In the genomic region with DNA sequence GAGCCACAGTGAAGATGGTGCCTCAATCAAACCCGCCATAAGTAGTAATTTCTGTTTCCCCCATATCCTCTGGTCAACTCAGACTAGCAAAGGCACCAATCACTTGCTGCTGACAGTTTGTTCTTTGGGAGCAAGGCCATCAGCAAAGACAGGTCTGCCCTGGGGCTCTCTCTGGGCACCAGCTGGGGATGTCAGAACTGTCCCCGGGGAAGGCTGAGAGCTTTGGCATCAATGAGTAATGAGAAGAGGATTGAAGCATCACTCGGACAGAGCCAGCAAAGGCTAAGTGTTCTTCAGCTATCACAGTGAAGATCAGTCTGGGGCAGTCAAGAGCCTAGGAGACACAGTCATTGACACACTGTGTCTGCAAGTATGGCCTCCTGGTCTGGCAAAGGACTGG, we compare ENCODE assay signal across 31 mouse cellular contexts. TPM values are rescaled to one million over a fixed set of nuclear protein-coding genes. Genes with fewer than 3 reads are reported as not detected.
DNase-seq lines count a peak whose midpoint lies in the region; ATAC-seq and TF ChIP-seq lines count a peak whose summit lies in the region.
"Had no signal": no experiment of that assay in that cellular context is flagged by ENCODE, and none has a peak within 500 bp of the region (broad histone marks: within the 10 kb centered on the region; RNA-seq: fewer than 3 reads in every experiment).

No protein-coding gene starts in this region.

- no peak overlapping the region for H3K9ac ChIP-seq in hindbrain, postnatal 0 days (replicated peaks; ENCODE audit: low read length)
- H3K9ac ChIP-seq in neural tube, embryonic 13.5 days: no peak overlapping the region
- H3K9ac ChIP-seq: embryonic facial prominence, embryonic 13.5 days; forebrain, embryonic 15.5 days; heart, embryonic 12.5 days; limb, embryonic 15.5 days; liver, embryonic 13.5 days had no signal

- no peak overlapping the region for H3K4me3 ChIP-seq in hindbrain, embryonic 10.5 days
- H3K4me3 ChIP-seq in hindbrain, postnatal 0 days (ENCODE audit: low read length): no peak overlapping the region
- no peak overlapping the region for H3K4me3 ChIP-seq in neural tube, embryonic 13.5 days
- H3K4me3 ChIP-seq in embryonic facial prominence, embryonic 10.5 days: no peak overlapping the region
- H3K4me3 ChIP-seq: embryonic facial prominence, embryonic 13.5 days; forebrain, embryonic 10.5 days; forebrain, embryonic 15.5 days; heart, adult 2 months; heart, embryonic 12.5 days; limb, embryonic 10.5 days; limb, embryonic 15.5 days; liver, embryonic 13.5 days had no signal

- H3K4me2 ChIP-seq in hindbrain, postnatal 0 days (ENCODE audit: low read depth, low read length): no peak overlapping the region
- no peak overlapping the region for H3K4me2 ChIP-seq in neural tube, embryonic 13.5 days
- H3K4me2 ChIP-seq: embryonic facial prominence, embryonic 13.5 days; forebrain, embryonic 15.5 days; heart, embryonic 12.5 days; limb, embryonic 15.5 days; liver, embryonic 13.5 days had no signal

- no peak overlapping the region for H3K27ac ChIP-seq in hindbrain, embryonic 10.5 days
- no peak overlapping the region for H3K27ac ChIP-seq in hindbrain, postnatal 0 days
- peak overlapping the region; percentile 43; the same call in 1 of the 2 replicates for H3K27ac ChIP-seq in neural tube, embryonic 13.5 days (replicated peaks)
- no peak overlapping the region for H3K27ac ChIP-seq in embryonic facial prominence, embryonic 10.5 days (replicated peaks)
- H3K27ac ChIP-seq: embryonic facial prominence, embryonic 13.5 days; forebrain, embryonic 10.5 days; forebrain, embryonic 15.5 days; heart, adult 2 months; limb, embryonic 10.5 days; limb, embryonic 15.5 days; liver, embryonic 13.5 days; stomach, postnatal 0 days had no signal

- WGBS in hindbrain, embryonic 10.5 days: 83% methylated on average over 3 of the region's 3 CpGs
- WGBS in hindbrain, postnatal 0 days: 70% methylated on average over 3 of the region's 3 CpGs
- WGBS in neural tube, embryonic 13.5 days: 49% methylated on average over 3 of the region's 3 CpGs
- 77% methylated on average over 3 of the region's 3 CpGs for WGBS in embryonic facial prominence, embryonic 10.5 days

- peak; percentile 21 for DNase-seq in adrenal gland, postnatal 10 days
- DNase-seq in adrenal gland, adult 18-20 months (ENCODE audit: low spot score in 2 of 2): no peak
- DNase-seq in hindbrain, embryonic 10.5 days (ENCODE audit: low spot score): peak; percentile 27
- DNase-seq in hindbrain, postnatal 0 days (ENCODE audit: low spot score): no peak
- no peak for DNase-seq in neural tube, embryonic 10.5 days (ENCODE audit: extremely low spot score, low spot score)
- no peak for DNase-seq in embryonic facial prominence, embryonic 10.5 days (ENCODE audit: low spot score)
- DNase-seq: cerebellum, adult 18-20 months; cerebellum, postnatal 25 days; embryo, embryonic 11 days; heart, adult 2 months; heart, postnatal 4 days; kidney, adult 9 months; kidney, postnatal 10 days; layer of hippocampus, postnatal 36 days; liver, embryonic 13.5 days; lung, adult 18-20 months; lung, postnatal 4 days; right cerebral cortex, adult 18-20 months; thymus, adult 2 months; thymus, postnatal 4 days had no signal

- no peaks in the 10 kb centered on the region for H3K36me3 ChIP-seq in hindbrain, embryonic 10.5 days
- no peaks in the 10 kb centered on the region for H3K36me3 ChIP-seq in hindbrain, postnatal 0 days (ENCODE audit: insufficient read depth, low read length)
- H3K36me3 ChIP-seq in neural tube, embryonic 13.5 days: no peaks in the 10 kb centered on the region
- no peaks in the 10 kb centered on the region for H3K36me3 ChIP-seq in embryonic facial prominence, embryonic 10.5 days (replicated peaks)
- H3K36me3 ChIP-seq: embryonic facial prominence, embryonic 13.5 days; forebrain, embryonic 10.5 days; forebrain, embryonic 15.5 days; heart, embryonic 12.5 days; limb, embryonic 10.5 days; limb, embryonic 15.5 days; liver, embryonic 13.5 days had no signal

- no peak for ATAC-seq in hindbrain, postnatal 0 days
- ATAC-seq in neural tube, embryonic 13.5 days (ENCODE audit: low read depth): no peak
- ATAC-seq: forebrain, embryonic 15.5 days; intestine, postnatal 0 days; lung, postnatal 0 days; midbrain, embryonic 16.5 days had no signal

- TF ChIP-seq CTCF in hindbrain, postnatal 0 days (IDR thresholded peaks at IDR 0.05; ENCODE audit: low read depth): no peak

- H3K27me3 ChIP-seq in hindbrain, embryonic 10.5 days (ENCODE audit: insufficient read depth, poor library complexity, severe bottlenecking): no peaks in the 10 kb centered on the region
- no peaks in the 10 kb centered on the region for H3K27me3 ChIP-seq in hindbrain, postnatal 0 days (ENCODE audit: insufficient read depth, low read length)
- no peaks in the 10 kb centered on the region for H3K27me3 ChIP-seq in neural tube, embryonic 13.5 days
- H3K27me3 ChIP-seq in embryonic facial prominence, embryonic 10.5 days (replicated peaks; ENCODE audit: low read depth, poor library complexity, severe bottlenecking): no peaks in the 10 kb centered on the region
- H3K27me3 ChIP-seq: embryonic facial prominence, embryonic 13.5 days; forebrain, embryonic 15.5 days; heart, embryonic 12.5 days; limb, embryonic 15.5 days; liver, embryonic 13.5 days had no signal

- H3K9me3 ChIP-seq in hindbrain, embryonic 10.5 days: no peaks in the 10 kb centered on the region
- H3K9me3 ChIP-seq in hindbrain, postnatal 0 days (ENCODE audit: low read length): no peaks in the 10 kb centered on the region
- no peaks in the 10 kb centered on the region for H3K9me3 ChIP-seq in neural tube, embryonic 13.5 days
- no peaks in the 10 kb centered on the region for H3K9me3 ChIP-seq in embryonic facial prominence, embryonic 10.5 days
- H3K9me3 ChIP-seq: embryonic facial prominence, embryonic 13.5 days; forebrain, embryonic 10.5 days; forebrain, embryonic 15.5 days; limb, embryonic 10.5 days; limb, embryonic 15.5 days; liver, embryonic 13.5 days had no signal

- peaks cover 10% of the 10 kb centered on the region for H3K4me1 ChIP-seq in hindbrain, embryonic 10.5 days (replicated peaks)
- H3K4me1 ChIP-seq in hindbrain, postnatal 0 days (ENCODE audit: insufficient read depth, low read length): no peaks in the 10 kb centered on the region
- H3K4me1 ChIP-seq in neural tube, embryonic 13.5 days (replicated peaks): peaks cover 25% of the 10 kb centered on the region
- H3K4me1 ChIP-seq in embryonic facial prominence, embryonic 10.5 days: peaks cover 18% of the 10 kb centered on the region
- H3K4me1 ChIP-seq: liver, embryonic 13.5 days had no signal

RNA-seq across cellular contexts. Expression of gene Hip1, which starts 46.0 kb away (rescaled TPM):
- 10 to 100 TPM; 33.7 to 39.3 TPM for total RNA-seq in adrenal gland, postnatal 10 days (2021)
- total RNA-seq in adrenal gland, adult 18-20 months (2021): 10 to 100 TPM; 19.7 to 24.4 TPM
- 51.3 and 65.6 TPM in 2 replicates for polyA plus RNA-seq in hindbrain, embryonic 10.5 days (2016; fragmentation: Nextera tagmentation; extraction: Ambion mirVana)
- 103 and 110 TPM in 2 replicates for total RNA-seq in hindbrain, postnatal 0 days (2014; rRNA removed)
- polyA plus RNA-seq in hindbrain, postnatal 0 days (2015; fragmentation: Nextera tagmentation; extraction: Ambion mirVana): 26.9 and 28.3 TPM in 2 replicates
- 48.3 and 48.6 TPM in 2 replicates for polyA plus RNA-seq in neural tube, embryonic 13.5 days (2015; fragmentation: Nextera tagmentation; extraction: Ambion mirVana)
- polyA plus RNA-seq in embryonic facial prominence, embryonic 10.5 days (2016; fragmentation: Nextera tagmentation; extraction: Ambion mirVana): 64.6 and 66.1 TPM in 2 replicates

Comparison
In these comparisons a context has a peak if more than half of its experiments do, and no peak if none do; other contexts are left out.
1. DNase-seq: peak in adrenal gland, postnatal 10 days (single experiment) and hindbrain, embryonic 10.5 days (single experiment); none in adrenal gland, adult 18-20 months (0 of 2), hindbrain, postnatal 0 days (single experiment), neural tube, embryonic 10.5 days (single experiment) and embryonic facial prominence, embryonic 10.5 days (single experiment).